Mouse (Mus musculus): ENCODE data around the gene Mis12. TPM values are rescaled to one million over a fixed set of nuclear protein-coding genes. Genes with fewer than 3 reads are reported as not detected.

Mis12 gene
- total and polyA plus RNA-seq, 2 experiments from 2014 or later, result 7.6 to 12.7 TPM

GRCm38 (mm10) chr11:71076342-71076741 is 56.9 kb downstream of the Mis12 start:
- Histone ChIP-seq H3K4me2 (ENCODE audit: low read depth, low read length, poor library complexity, severe bottlenecking) (no peak overlapping the region), H3K27me3 (ENCODE audit: insufficient read depth, low read length) (no peaks in the 10 kb centered on the region), H3K4me3 (ENCODE audit: low read depth, low read length) (no peak overlapping the region), H3K4me1 (ENCODE audit: insufficient read depth, low read length) (no peaks in the 10 kb centered on the region), H3K36me3 (ENCODE audit: insufficient read depth, low read length) (no peaks in the 10 kb centered on the region), H3K27ac (ENCODE audit: low read depth, low read length) (no peak overlapping the region), H3K9ac (replicated peaks; ENCODE audit: low read length, poor library complexity, severe bottlenecking) (no peak overlapping the region), H3K9me3 (ENCODE audit: low read length) (0 out of 2 replicates have a peak, but pooled peaks cover 3% of the 10 kb centered on the region)
- ATAC-seq (ENCODE audit: low FRiP score) (no peak), DNase-seq (ENCODE audit: low spot score) (no peak)
- TF ChIP-seq CTCF (IDR thresholded peaks at IDR 0.05), result no peak
- 74% methylated on average over 1 of the region's 1 CpGs for WGBS

Other genes starting within 250 kb of the Mis12 start
- gene Scimp, start 207.0 kb upstream of the Mis12 start, total RNA-seq (2014; rRNA removed), result not detected in 2 replicates
- gene Scimp, start 207.0 kb upstream of the Mis12 start, polyA plus RNA-seq (2015; fragmentation: Nextera tagmentation; extraction: Ambion mirVana), result not detected in 2 replicates
- 66.4 and 98.4 TPM in 2 replicates for gene Rabep1, start 174.8 kb upstream of the Mis12 start, total RNA-seq (2014; rRNA removed)
- 102 and 116 TPM in 2 replicates for gene Rabep1, start 174.8 kb upstream of the Mis12 start, polyA plus RNA-seq (2015; fragmentation: Nextera tagmentation; extraction: Ambion mirVana)
- gene Nup88, start 49.6 kb upstream of the Mis12 start, total RNA-seq (2014; rRNA removed), result 63.8 and 98.6 TPM in 2 replicates
- 98.2 and 104 TPM in 2 replicates for gene Nup88, start 49.6 kb upstream of the Mis12 start, polyA plus RNA-seq (2015; fragmentation: Nextera tagmentation; extraction: Ambion mirVana)
- gene Rpain, start 49.4 kb upstream of the Mis12 start, total RNA-seq (2014; rRNA removed), result 20.1 and 25.6 TPM in 2 replicates
- 60.6 and 68.3 TPM in 2 replicates for gene Rpain, start 49.4 kb upstream of the Mis12 start, polyA plus RNA-seq (2015; fragmentation: Nextera tagmentation; extraction: Ambion mirVana)
- gene C1qbp, start 36.6 kb upstream of the Mis12 start, total RNA-seq (2014; rRNA removed), result 21.9 and 33.2 TPM in 2 replicates
- 189 and 194 TPM in 2 replicates for gene C1qbp, start 36.6 kb upstream of the Mis12 start, polyA plus RNA-seq (2015; fragmentation: Nextera tagmentation; extraction: Ambion mirVana)
- 24.0 and 30.0 TPM in 2 replicates for gene Dhx33, start 15.2 kb upstream of the Mis12 start, total RNA-seq (2014; rRNA removed)
- 8.6 and 10.1 TPM in 2 replicates for gene Dhx33, start 15.2 kb upstream of the Mis12 start, polyA plus RNA-seq (2015; fragmentation: Nextera tagmentation; extraction: Ambion mirVana)
- 27.7 and 48.4 TPM in 2 replicates for gene Derl2, start 230 bp downstream of the Mis12 start, total RNA-seq (2014; rRNA removed)
- 24.0 and 26.1 TPM in 2 replicates for gene Derl2, start 230 bp downstream of the Mis12 start, polyA plus RNA-seq (2015; fragmentation: Nextera tagmentation; extraction: Ambion mirVana)
- 743 and 785 TPM in 2 replicates for gene 6330403K07Rik, start 13.9 kb downstream of the Mis12 start, total RNA-seq (2014; rRNA removed)
- gene 6330403K07Rik, start 13.9 kb downstream of the Mis12 start, polyA plus RNA-seq (2015; fragmentation: Nextera tagmentation; extraction: Ambion mirVana), result 854 and 864 TPM in 2 replicates
- 0.11 TPM in 1 of 2 replicates, not detected in the other for gene Nlrp1a, start 125.1 kb downstream of the Mis12 start, total RNA-seq (2014; rRNA removed)
- gene Nlrp1a, start 125.1 kb downstream of the Mis12 start, polyA plus RNA-seq (2015; fragmentation: Nextera tagmentation; extraction: Ambion mirVana), result 0.04 TPM in 1 of 2 replicates, not detected in the other
- not detected in 2 replicates for gene Nlrp1b, start 211.1 kb downstream of the Mis12 start, total RNA-seq (2014; rRNA removed)
- gene Nlrp1b, start 211.1 kb downstream of the Mis12 start, polyA plus RNA-seq (2015; fragmentation: Nextera tagmentation; extraction: Ambion mirVana), result not detected in 2 replicates

All from midbrain, postnatal 0 days (tissue).